Mouse (Mus musculus): Measurements from ENCODE around the gene St6galnac3. TPM values are rescaled to one million over a fixed set of nuclear protein-coding genes. Genes with fewer than 3 reads are reported as not detected.

St6galnac3 gene
- polyA plus RNA-seq, 1 experiment from 2014 or later: 48.6 TPM

- Histone ChIP-seq H3K4me1 (no peaks in the 10 kb centered on the region), H3K9ac (no peak overlapping the region), H3K27ac (replicated peaks) (no peak overlapping the region), H3K4me2 (replicated peaks) (no peak overlapping the region), H3K9me3 (replicated peaks) (no peaks in the 10 kb centered on the region), H3K4me3 (replicated peaks) (no peak overlapping the region), H3K27me3 (no peaks in the 10 kb centered on the region), H3K36me3 (no peaks in the 10 kb centered on the region)
- no peak for ATAC-seq (ENCODE audit: insufficient number of reproducible peaks, low FRiP score, low TSS enrichment, low read depth)
- WGBS: 78% methylated on average over 7 of the region's 7 CpGs
These were observed 240.3 kb downstream of the St6galnac3 start for GRCm38 (mm10) chr3:153484701-153485100.

DNA sequence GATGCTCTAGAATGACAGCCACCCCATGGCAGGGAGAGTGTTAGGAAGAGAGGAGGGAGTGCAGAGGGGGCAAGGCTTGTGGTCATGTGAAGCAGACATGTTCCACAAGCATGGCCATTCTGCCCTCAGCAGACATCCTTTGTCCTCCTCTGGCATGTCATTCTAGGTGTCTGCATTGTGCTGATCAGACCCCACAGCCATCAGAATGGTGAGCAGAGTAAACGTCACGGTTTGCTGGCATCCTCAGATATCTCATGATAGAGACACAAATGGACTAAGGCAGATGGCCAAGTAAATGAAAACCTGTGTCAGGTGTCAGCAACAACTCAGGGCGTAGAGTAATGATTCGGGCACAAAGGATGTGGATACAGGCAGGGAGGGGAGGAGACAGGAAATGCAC is 241.3 kb downstream of the St6galnac3 start:
- WGBS: 89% methylated on average over 4 of the region's 4 CpGs
- no peaks in the 10 kb centered on the region for H3K4me1 ChIP-seq
- H3K9me3 ChIP-seq (replicated peaks): no peaks in the 10 kb centered on the region
- ATAC-seq (ENCODE audit: insufficient number of reproducible peaks, low FRiP score, low TSS enrichment, low read depth): no peak
- no peaks in the 10 kb centered on the region for H3K27me3 ChIP-seq
- H3K27ac ChIP-seq (replicated peaks): no peak overlapping the region
- H3K4me3 ChIP-seq (replicated peaks): no peak overlapping the region
- no peaks in the 10 kb centered on the region for H3K36me3 ChIP-seq
- no peak overlapping the region for H3K4me2 ChIP-seq (replicated peaks)
- H3K9ac ChIP-seq: no peak overlapping the region

DNA sequence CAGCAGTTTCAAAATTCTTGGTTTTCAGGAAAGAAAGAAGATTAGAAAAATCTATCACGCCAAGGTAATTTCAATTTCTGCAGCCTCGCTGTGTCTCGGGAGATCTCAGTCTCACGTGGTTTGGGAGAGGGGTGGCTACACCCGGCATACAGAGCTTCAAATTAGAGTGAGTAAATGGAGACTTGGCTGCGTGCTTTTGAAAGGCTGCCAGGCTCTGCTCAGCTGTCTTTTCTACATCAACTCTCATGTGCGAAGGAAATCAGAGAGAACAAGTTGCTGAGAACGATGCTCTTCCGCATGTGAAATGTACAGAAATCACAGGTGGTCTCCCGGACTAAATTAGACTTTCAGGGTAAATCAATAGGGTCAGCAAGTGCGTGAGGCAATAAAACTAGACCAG is 242.9 kb downstream of the St6galnac3 start:
- no peak for ATAC-seq (ENCODE audit: insufficient number of reproducible peaks, low FRiP score, low TSS enrichment, low read depth)
- 65% methylated on average over 11 of the region's 11 CpGs for WGBS

DNA sequence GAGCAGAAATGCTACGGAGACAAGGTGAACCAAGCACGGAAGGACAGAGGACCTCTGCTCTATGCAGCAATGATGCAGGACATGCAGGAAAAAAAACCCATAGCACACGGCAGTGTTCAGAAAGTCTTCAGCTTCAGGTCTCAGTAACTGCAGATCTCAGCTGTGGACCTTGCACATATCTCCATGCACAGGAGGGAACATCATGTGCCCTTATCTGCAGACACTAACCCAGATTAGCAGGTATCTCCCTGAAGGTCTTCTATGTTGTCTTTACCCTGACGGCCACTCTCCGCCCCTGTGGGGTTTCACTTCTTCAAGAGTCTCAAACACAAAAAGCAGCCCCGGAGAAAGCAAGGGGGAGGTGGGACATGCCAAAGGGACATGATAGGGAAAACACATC is 244.0 kb downstream of the St6galnac3 start:
- H3K4me3 ChIP-seq (replicated peaks): no peak overlapping the region
- 92% methylated on average over 6 of the region's 6 CpGs for WGBS
- H3K27ac ChIP-seq (replicated peaks): no peak overlapping the region
- no peak for ATAC-seq (ENCODE audit: insufficient number of reproducible peaks, low FRiP score, low TSS enrichment, low read depth)
- H3K9ac ChIP-seq: no peak overlapping the region
- no peaks in the 10 kb centered on the region for H3K27me3 ChIP-seq
- H3K4me1 ChIP-seq: no peaks in the 10 kb centered on the region
- H3K4me2 ChIP-seq (replicated peaks): no peak overlapping the region
- H3K9me3 ChIP-seq (replicated peaks): no peaks in the 10 kb centered on the region
- no peaks in the 10 kb centered on the region for H3K36me3 ChIP-seq

More for the DNA sequence above, 242.9 kb downstream of the St6galnac3 start:
- no peak overlapping the region for H3K4me2 ChIP-seq (replicated peaks)
- no peaks in the 10 kb centered on the region for H3K27me3 ChIP-seq
- no peaks in the 10 kb centered on the region for H3K4me1 ChIP-seq
- no peak overlapping the region for H3K27ac ChIP-seq (replicated peaks)
- H3K4me3 ChIP-seq (replicated peaks): no peak overlapping the region
- H3K9ac ChIP-seq: no peak overlapping the region
- H3K9me3 ChIP-seq (replicated peaks): no peaks in the 10 kb centered on the region
- no peaks in the 10 kb centered on the region for H3K36me3 ChIP-seq

GRCm38 (mm10) chr3:153480636-153481006 is 244.4 kb downstream of the St6galnac3 start:
- no peaks in the 10 kb centered on the region for H3K36me3 ChIP-seq
- H3K9me3 ChIP-seq (replicated peaks): no peaks in the 10 kb centered on the region
- H3K4me1 ChIP-seq: no peaks in the 10 kb centered on the region
- 73% methylated on average over 5 of the region's 5 CpGs for WGBS
- no peak overlapping the region for H3K4me3 ChIP-seq (replicated peaks)
- no peak overlapping the region for H3K9ac ChIP-seq
- H3K4me2 ChIP-seq (replicated peaks): no peak overlapping the region
- no peak for ATAC-seq (ENCODE audit: insufficient number of reproducible peaks, low FRiP score, low TSS enrichment, low read depth)
- no peak overlapping the region for H3K27ac ChIP-seq (replicated peaks)
- H3K27me3 ChIP-seq: no peaks in the 10 kb centered on the region

GRCm38 (mm10) chr3:153480005-153480635 is 244.9 kb downstream of the St6galnac3 start:
- 89% methylated on average over 3 of the region's 3 CpGs for WGBS
- Histone ChIP-seq H3K36me3 (no peaks in the 10 kb centered on the region), H3K9ac (no peak overlapping the region)

GRCm38 (mm10) chr3:153475919-153476318 is 249.1 kb downstream of the St6galnac3 start:
- Histone ChIP-seq H3K4me2 (replicated peaks) (no peak overlapping the region), H3K9ac (no peak overlapping the region), H3K9me3 (replicated peaks) (no peaks in the 10 kb centered on the region), H3K4me3 (replicated peaks) (no peak overlapping the region), H3K4me1 (no peaks in the 10 kb centered on the region), H3K27ac (replicated peaks) (no peak overlapping the region), H3K36me3 (no peaks in the 10 kb centered on the region), H3K27me3 (no peaks in the 10 kb centered on the region)
- ATAC-seq (ENCODE audit: insufficient number of reproducible peaks, low FRiP score, low TSS enrichment, low read depth): no peak
- WGBS: 92% methylated on average over 9 of the region's 9 CpGs

More at GRCm38 (mm10) chr3:153480005-153480635, 244.9 kb downstream of the St6galnac3 start:
- no peak overlapping the region for H3K4me3 ChIP-seq (replicated peaks)
- no peak overlapping the region for H3K27ac ChIP-seq (replicated peaks)
- no peaks in the 10 kb centered on the region for H3K9me3 ChIP-seq (replicated peaks)
- no peak for ATAC-seq (ENCODE audit: insufficient number of reproducible peaks, low FRiP score, low TSS enrichment, low read depth)
- H3K4me1 ChIP-seq: no peaks in the 10 kb centered on the region
- H3K4me2 ChIP-seq (replicated peaks): no peak overlapping the region
- H3K27me3 ChIP-seq: no peaks in the 10 kb centered on the region

DNA sequence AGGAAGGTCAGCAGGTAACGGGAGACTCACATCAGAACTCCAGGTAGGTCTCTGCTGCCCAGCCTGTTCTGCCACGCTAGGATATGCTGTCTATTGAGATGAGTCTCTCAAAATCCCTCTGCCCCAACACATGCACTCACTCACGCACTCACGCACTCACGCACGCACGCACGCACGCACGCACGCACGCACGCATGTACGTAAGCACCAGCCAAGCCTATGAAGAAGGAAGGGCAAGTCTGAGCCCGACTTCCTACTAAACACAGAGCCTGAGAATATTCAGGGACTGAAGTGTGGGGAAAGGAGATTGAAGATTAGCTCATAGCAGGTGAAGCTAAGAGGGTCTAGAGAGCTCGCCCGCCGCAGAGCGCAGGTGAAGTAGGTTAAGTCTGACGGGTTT is 249.5 kb downstream of the St6galnac3 start:
- H3K9me3 ChIP-seq (replicated peaks): no peaks in the 10 kb centered on the region
- H3K27me3 ChIP-seq: no peaks in the 10 kb centered on the region
- H3K4me1 ChIP-seq: no peaks in the 10 kb centered on the region
- no peaks in the 10 kb centered on the region for H3K36me3 ChIP-seq
- no peak overlapping the region for H3K4me2 ChIP-seq (replicated peaks)
- no peak overlapping the region for H3K27ac ChIP-seq (replicated peaks)
- H3K4me3 ChIP-seq (replicated peaks): no peak overlapping the region
- 93% methylated on average over 20 of the region's 20 CpGs for WGBS
- ATAC-seq (ENCODE audit: insufficient number of reproducible peaks, low FRiP score, low TSS enrichment, low read depth): no peak
- H3K9ac ChIP-seq: no peak overlapping the region

DNA sequence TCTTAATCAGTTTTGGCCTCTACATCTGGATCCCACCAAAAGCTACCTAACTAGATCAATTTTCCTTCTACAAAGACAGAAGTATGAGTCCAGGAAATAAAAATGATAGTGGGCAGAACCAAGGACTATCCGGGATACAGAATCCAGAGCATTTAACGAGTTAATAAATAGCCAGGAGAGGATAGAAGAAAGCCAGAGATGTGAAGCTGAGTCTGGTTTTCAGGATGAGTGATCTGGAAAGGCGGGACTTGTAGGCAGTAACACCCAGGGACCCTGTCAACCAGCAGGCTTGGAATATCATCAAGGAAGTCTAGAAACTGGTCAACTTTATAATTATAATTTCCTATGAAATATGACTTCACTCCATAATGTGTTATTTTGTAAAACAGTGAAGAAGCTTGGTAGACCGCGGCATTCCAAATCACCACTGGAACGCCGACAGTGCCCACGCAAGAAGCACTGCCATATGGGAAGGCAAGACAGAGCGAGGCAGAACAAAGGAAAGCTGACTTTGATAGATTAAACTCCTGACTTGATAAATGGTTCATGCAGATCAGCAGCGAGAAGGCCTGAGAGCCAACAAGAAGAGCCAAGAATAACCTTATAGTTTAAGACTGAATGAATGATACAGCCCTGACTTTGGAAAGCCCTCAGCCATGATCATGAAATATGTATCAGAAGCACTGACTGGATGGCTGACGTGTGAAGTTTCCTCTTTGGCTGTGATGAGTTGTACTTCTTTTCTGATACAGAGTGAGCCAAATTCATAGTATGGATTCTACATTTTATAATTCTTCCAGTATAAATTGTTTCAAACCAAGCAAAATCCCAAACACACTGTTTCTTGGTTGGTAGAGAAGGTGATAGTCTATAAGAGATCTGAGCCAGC is 252.1 kb downstream of the St6galnac3 start:
- no peak overlapping the region for H3K4me3 ChIP-seq (replicated peaks)
- no peak overlapping the region for H3K27ac ChIP-seq (replicated peaks)
- H3K36me3 ChIP-seq: no peaks in the 10 kb centered on the region
- H3K9ac ChIP-seq: no peak overlapping the region
- no peak overlapping the region for H3K4me2 ChIP-seq (replicated peaks)
- 84% methylated on average over 11 of the region's 11 CpGs for WGBS
- H3K4me1 ChIP-seq: no peaks in the 10 kb centered on the region
- no peak for ATAC-seq (ENCODE audit: insufficient number of reproducible peaks, low FRiP score, low TSS enrichment, low read depth)
- H3K9me3 ChIP-seq (replicated peaks): no peaks in the 10 kb centered on the region
- H3K27me3 ChIP-seq: no peaks in the 10 kb centered on the region

DNA sequence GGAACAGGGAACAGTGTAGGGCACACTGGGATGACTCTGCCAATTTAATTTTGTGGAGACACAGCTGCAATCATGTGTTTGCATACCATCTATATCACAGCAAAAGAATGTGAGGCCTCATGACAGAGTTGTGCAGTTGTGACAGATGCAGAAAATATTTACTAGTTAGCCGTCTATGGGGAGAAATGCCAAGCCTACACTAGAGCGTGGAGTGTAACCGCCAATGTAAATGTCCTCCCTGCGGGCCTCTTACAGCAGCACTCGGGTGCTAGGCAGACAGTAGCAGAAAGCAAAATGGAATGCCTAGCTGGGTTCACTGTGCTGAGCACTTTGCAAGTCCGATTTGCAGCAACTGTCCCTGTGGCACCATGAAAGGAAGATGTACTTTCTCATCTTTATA is 261.1 kb downstream of the St6galnac3 start:
- ATAC-seq (ENCODE audit: insufficient number of reproducible peaks, low FRiP score, low TSS enrichment, low read depth): no peak
- no peak overlapping the region for H3K9ac ChIP-seq
- no peaks in the 10 kb centered on the region for H3K9me3 ChIP-seq (replicated peaks)
- WGBS: 72% methylated on average over 6 of the region's 6 CpGs
- H3K4me1 ChIP-seq: no peaks in the 10 kb centered on the region
- H3K4me3 ChIP-seq (replicated peaks): no peak overlapping the region
- H3K4me2 ChIP-seq (replicated peaks): no peak overlapping the region
- no peaks in the 10 kb centered on the region for H3K36me3 ChIP-seq
- H3K27me3 ChIP-seq: no peaks in the 10 kb centered on the region
- no peak overlapping the region for H3K27ac ChIP-seq (replicated peaks)

GRCm38 (mm10) chr3:153460173-153460572 is 264.8 kb downstream of the St6galnac3 start:
- H3K4me3 ChIP-seq (replicated peaks): no peak overlapping the region
- H3K4me1 ChIP-seq: no peaks in the 10 kb centered on the region
- no peak overlapping the region for H3K27ac ChIP-seq (replicated peaks)
- H3K27me3 ChIP-seq: no peaks in the 10 kb centered on the region
- no peaks in the 10 kb centered on the region for H3K9me3 ChIP-seq (replicated peaks)
- H3K4me2 ChIP-seq (replicated peaks): no peak overlapping the region
- H3K36me3 ChIP-seq: no peaks in the 10 kb centered on the region
- H3K9ac ChIP-seq: no peak overlapping the region
- whole genome bisulfite sequencing: 96% methylated on average over 4 of the region's 4 CpGs
- no peak for ATAC-seq (ENCODE audit: insufficient number of reproducible peaks, low FRiP score, low TSS enrichment, low read depth)

Data from embryonic facial prominence, embryonic 15.5 days (tissue).